Mouse (Mus musculus): ENCODE data around the gene Sgpl1. TPM values are rescaled to one million over a fixed set of nuclear protein-coding genes. Genes with fewer than 3 reads are reported as not detected.

The Sgpl1 gene
- total RNA-seq, 1 experiment = 103 TPM

GRCm38 (mm10) chr10:61188010-61188409 lies 40.5 kb upstream of the Sgpl1 start:
- H3K4me3 ChIP-seq (ENCODE audit: insufficient read depth in 1 of 2, low read depth in 1 of 2, low read length in 2 of 2, poor library complexity in 1 of 2, severe bottlenecking in 1 of 2) = no peak overlapping the region
- no peak for DNase-seq (ENCODE audit: low read depth, low spot score)
- peaks cover 3 to 11% of the 10 kb centered on the region in 2 experiments; a peak in 3 of 4 replicates for H3K4me1 ChIP-seq (ENCODE audit: control insufficient read depth in 2 of 2, insufficient read depth in 2 of 2, low read length in 2 of 2, poor library complexity in 1 of 2)
- no peaks in the 10 kb centered on the region for H3K36me3 ChIP-seq (ENCODE audit: control insufficient read depth, insufficient read depth, low read length, poor library complexity, severe bottlenecking)
- H3K27ac ChIP-seq (ENCODE audit: insufficient read depth, low read depth, low read length, poor library complexity, severe bottlenecking) = no peak overlapping the region
- H3K9me3 ChIP-seq (ENCODE audit: control insufficient read depth, insufficient read depth, low read depth, low read length) = no peaks in the 10 kb centered on the region
- TF ChIP-seq CHD2 (IDR thresholded peaks at IDR 0.05; ENCODE audit: low read depth, low read length) (no peak), HCFC1 (IDR thresholded peaks at IDR 0.05; ENCODE audit: borderline replicate concordance, insufficient read depth, low read length) (no peak), MAFK (IDR thresholded peaks at IDR 0.05; ENCODE audit: insufficient read depth, low read depth, low read length) (no peak), ZNF384 (IDR thresholded peaks at IDR 0.05; ENCODE audit: low read depth, low read length) (no peak), ZC3H11A (IDR thresholded peaks at IDR 0.05; ENCODE audit: borderline replicate concordance, low read depth, low read length) (no peak)
- no peak overlapping the region for H3K9ac ChIP-seq (ENCODE audit: insufficient read depth, low read depth, low read length, poor library complexity, severe bottlenecking)
- in situ Hi-C loops (cut with MboI; ENCODE audit: low sequenced_read_pairs in 2 of 2, unreplicated experiment in 2 of 2) = no loop called here

GRCm38 (mm10) chr10:61187001-61187400 lies 39.5 kb upstream of the Sgpl1 start:
- TF ChIP-seq MAFK (IDR thresholded peaks at IDR 0.05; ENCODE audit: insufficient read depth, low read depth, low read length) (no peak), CHD2 (IDR thresholded peaks at IDR 0.05; ENCODE audit: low read depth, low read length) (no peak), ZC3H11A (IDR thresholded peaks at IDR 0.05; ENCODE audit: borderline replicate concordance, low read depth, low read length) (no peak), ZNF384 (IDR thresholded peaks at IDR 0.05; ENCODE audit: low read depth, low read length) (no peak), HCFC1 (IDR thresholded peaks at IDR 0.05; ENCODE audit: borderline replicate concordance, insufficient read depth, low read length) (no peak)
- DNase-seq (ENCODE audit: low read depth, low spot score) = no peak
- Histone ChIP-seq H3K36me3 (ENCODE audit: control insufficient read depth, insufficient read depth, low read length, poor library complexity, severe bottlenecking) (no peaks in the 10 kb centered on the region), H3K9me3 (ENCODE audit: control insufficient read depth, insufficient read depth, low read depth, low read length) (no peaks in the 10 kb centered on the region), H3K4me3 (ENCODE audit: insufficient read depth in 1 of 2, low read depth in 1 of 2, low read length in 2 of 2, poor library complexity in 1 of 2, severe bottlenecking in 1 of 2) (no peak overlapping the region), H3K27ac (ENCODE audit: insufficient read depth, low read depth, low read length, poor library complexity, severe bottlenecking) (no peak overlapping the region), H3K9ac (ENCODE audit: insufficient read depth, low read depth, low read length, poor library complexity, severe bottlenecking) (no peak overlapping the region), H3K4me1 (ENCODE audit: control insufficient read depth in 2 of 2, insufficient read depth in 2 of 2, low read length in 2 of 2, poor library complexity in 1 of 2) (peaks cover 3 to 11% of the 10 kb centered on the region in 2 experiments; a peak in 3 of 4 replicates)
- in situ Hi-C loops (cut with MboI; ENCODE audit: low sequenced_read_pairs in 2 of 2, unreplicated experiment in 2 of 2) = no loop called here

DNA sequence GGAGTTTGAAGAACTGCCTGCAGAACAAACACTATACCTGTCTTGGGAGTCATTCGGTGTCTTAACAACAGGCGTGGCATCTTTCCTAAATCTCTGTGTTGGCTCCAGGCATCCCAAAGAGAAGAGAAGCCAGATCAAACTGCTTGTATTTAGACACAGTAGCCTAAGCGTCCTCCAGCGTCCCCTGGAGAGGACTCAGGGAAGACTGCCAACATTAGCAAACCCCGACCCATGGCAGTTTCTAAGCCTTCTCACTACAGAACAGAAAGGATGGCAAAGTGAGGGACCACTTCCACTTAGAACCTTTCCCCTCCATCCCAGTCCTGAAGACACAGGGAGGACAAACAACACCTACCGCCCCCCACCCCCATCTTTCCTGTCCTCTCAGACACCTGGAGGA lies 32.4 kb upstream of the Sgpl1 start:
- H3K36me3 ChIP-seq (ENCODE audit: control insufficient read depth, insufficient read depth, low read length, poor library complexity, severe bottlenecking) = no peaks in the 10 kb centered on the region

GRCm38 (mm10) chr10:61178687-61179086 lies 31.2 kb upstream of the Sgpl1 start:
- peaks cover 2 to 7% of the 10 kb centered on the region in 2 experiments; a peak in 2 of 4 replicates for H3K4me1 ChIP-seq (ENCODE audit: control insufficient read depth in 2 of 2, insufficient read depth in 2 of 2, low read length in 2 of 2, poor library complexity in 1 of 2)
- in situ Hi-C loops (cut with MboI; ENCODE audit: low sequenced_read_pairs in 2 of 2, unreplicated experiment in 2 of 2) = no loop called here
- H3K36me3 ChIP-seq (ENCODE audit: control insufficient read depth, insufficient read depth, low read length, poor library complexity, severe bottlenecking) = no peaks in the 10 kb centered on the region

More for the DNA sequence above, 32.4 kb upstream of the Sgpl1 start:
- H3K4me3 ChIP-seq (ENCODE audit: insufficient read depth in 1 of 2, low read depth in 1 of 2, low read length in 2 of 2, poor library complexity in 1 of 2, severe bottlenecking in 1 of 2) = no peak overlapping the region
- DNase-seq (ENCODE audit: low read depth, low spot score) = no peak
- no peak overlapping the region for H3K9ac ChIP-seq (ENCODE audit: insufficient read depth, low read depth, low read length, poor library complexity, severe bottlenecking)
- TF ChIP-seq MAFK (IDR thresholded peaks at IDR 0.05; ENCODE audit: insufficient read depth, low read depth, low read length) (no peak), HCFC1 (IDR thresholded peaks at IDR 0.05; ENCODE audit: borderline replicate concordance, insufficient read depth, low read length) (no peak), ZNF384 (IDR thresholded peaks at IDR 0.05; ENCODE audit: low read depth, low read length) (no peak)
- peaks cover 2 to 5% of the 10 kb centered on the region in 2 experiments; a peak in 2 of 4 replicates for H3K4me1 ChIP-seq (ENCODE audit: control insufficient read depth in 2 of 2, insufficient read depth in 2 of 2, low read length in 2 of 2, poor library complexity in 1 of 2)
- in situ Hi-C loops (cut with MboI; ENCODE audit: low sequenced_read_pairs in 2 of 2, unreplicated experiment in 2 of 2) = no loop called here
- no peak overlapping the region for H3K27ac ChIP-seq (ENCODE audit: insufficient read depth, low read depth, low read length, poor library complexity, severe bottlenecking)
- no peaks in the 10 kb centered on the region for H3K9me3 ChIP-seq (ENCODE audit: control insufficient read depth, insufficient read depth, low read depth, low read length)

DNA sequence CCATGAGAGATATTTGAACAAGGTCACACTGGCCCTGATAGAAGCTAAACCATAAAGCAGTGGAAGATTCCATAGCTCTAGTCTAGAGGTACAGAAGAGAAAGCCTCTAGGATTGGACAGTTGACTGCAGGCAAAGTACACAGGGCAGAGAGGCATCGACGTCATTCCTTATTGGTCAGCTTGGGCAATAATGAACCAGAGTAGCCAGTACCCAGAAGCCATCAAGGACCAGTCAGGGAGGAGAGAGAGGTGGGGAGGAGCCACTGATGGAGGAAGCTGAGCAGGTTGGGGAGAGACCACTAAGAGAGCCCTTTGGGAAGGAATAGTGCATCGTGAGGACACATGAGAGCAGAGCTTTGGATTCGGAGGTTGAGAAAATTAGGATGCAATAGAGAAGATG lies 30.2 kb upstream of the Sgpl1 start:
- Histone ChIP-seq H3K9me3 (ENCODE audit: control insufficient read depth, insufficient read depth, low read depth, low read length) (no peaks in the 10 kb centered on the region), H3K27ac (ENCODE audit: insufficient read depth, low read depth, low read length, poor library complexity, severe bottlenecking) (no peak overlapping the region), H3K36me3 (ENCODE audit: control insufficient read depth, insufficient read depth, low read length, poor library complexity, severe bottlenecking) (no peaks in the 10 kb centered on the region), H3K9ac (ENCODE audit: insufficient read depth, low read depth, low read length, poor library complexity, severe bottlenecking) (no peak overlapping the region), H3K4me3 (ENCODE audit: insufficient read depth in 1 of 2, low read depth in 1 of 2, low read length in 2 of 2, poor library complexity in 1 of 2, severe bottlenecking in 1 of 2) (no peak overlapping the region), H3K4me1 (ENCODE audit: control insufficient read depth in 2 of 2, insufficient read depth in 2 of 2, low read length in 2 of 2, poor library complexity in 1 of 2) (peaks cover 2 to 7% of the 10 kb centered on the region in 2 experiments; a peak in 2 of 4 replicates)
- in situ Hi-C loops (cut with MboI; ENCODE audit: low sequenced_read_pairs in 2 of 2, unreplicated experiment in 2 of 2) = no loop called here
- no peak for DNase-seq (ENCODE audit: low read depth, low spot score)
- TF ChIP-seq MAFK (IDR thresholded peaks at IDR 0.05; ENCODE audit: insufficient read depth, low read depth, low read length) (no peak), ZC3H11A (IDR thresholded peaks at IDR 0.05; ENCODE audit: borderline replicate concordance, low read depth, low read length) (no peak), CHD2 (IDR thresholded peaks at IDR 0.05; ENCODE audit: low read depth, low read length) (no peak), ZNF384 (IDR thresholded peaks at IDR 0.05; ENCODE audit: low read depth, low read length) (no peak)

More at GRCm38 (mm10) chr10:61178687-61179086, 31.2 kb upstream of the Sgpl1 start:
- H3K9me3 ChIP-seq (ENCODE audit: control insufficient read depth, insufficient read depth, low read depth, low read length) = no peaks in the 10 kb centered on the region
- H3K27ac ChIP-seq (ENCODE audit: insufficient read depth, low read depth, low read length, poor library complexity, severe bottlenecking) = no peak overlapping the region
- no peak overlapping the region for H3K9ac ChIP-seq (ENCODE audit: insufficient read depth, low read depth, low read length, poor library complexity, severe bottlenecking)
- TF ChIP-seq ZNF384 (IDR thresholded peaks at IDR 0.05; ENCODE audit: low read depth, low read length) = no peak
- TF ChIP-seq HCFC1 (IDR thresholded peaks at IDR 0.05; ENCODE audit: borderline replicate concordance, insufficient read depth, low read length) = no peak
- no peak for TF ChIP-seq ZC3H11A (IDR thresholded peaks at IDR 0.05; ENCODE audit: borderline replicate concordance, low read depth, low read length)
- no peak for TF ChIP-seq CHD2 (IDR thresholded peaks at IDR 0.05; ENCODE audit: low read depth, low read length)
- TF ChIP-seq MAFK (IDR thresholded peaks at IDR 0.05; ENCODE audit: insufficient read depth, low read depth, low read length) = no peak
- no peak overlapping the region for H3K4me3 ChIP-seq (ENCODE audit: insufficient read depth in 1 of 2, low read depth in 1 of 2, low read length in 2 of 2, poor library complexity in 1 of 2, severe bottlenecking in 1 of 2)
- DNase-seq (ENCODE audit: low read depth, low spot score) = no peak

Data from ES-E14 (cell line).